14 mouse cellular contexts compared by ENCODE assay signal in the genomic region with DNA sequence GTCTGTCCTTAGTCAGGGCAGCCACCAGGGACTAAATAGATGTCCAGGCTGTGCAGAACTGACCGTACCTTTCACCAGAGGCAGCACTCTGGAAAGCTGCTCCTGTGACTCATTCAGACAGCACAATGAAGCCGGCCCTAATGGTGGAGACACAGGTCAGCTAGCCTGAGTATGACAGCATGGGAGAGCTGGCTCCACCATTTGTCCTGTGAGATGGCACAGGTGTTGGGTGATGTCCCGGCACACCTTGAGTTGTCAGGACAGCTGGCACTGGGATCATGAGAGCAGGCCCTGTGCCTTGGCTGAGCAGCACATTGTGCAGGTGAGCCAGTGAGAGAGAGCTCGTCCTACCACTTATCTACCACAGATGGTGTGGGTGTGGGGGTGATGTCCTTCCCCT. TPM values are rescaled to one million over a fixed set of nuclear protein-coding genes. Genes with fewer than 3 reads are reported as not detected.
"Had no signal": no experiment of that assay in that cellular context is flagged by ENCODE, and none has a peak within 500 bp of the region (broad histone marks: within the 10 kb centered on the region; RNA-seq: fewer than 3 reads in every experiment).

No protein-coding gene starts in this region.

- H3K27ac ChIP-seq: layer of hippocampus, adult 2 months; limb, embryonic 15.5 days; liver, embryonic 12.5 days had no signal

- H3K36me3 ChIP-seq: limb, embryonic 15.5 days; liver, embryonic 12.5 days had no signal

- H3K9me3 ChIP-seq: limb, embryonic 15.5 days; liver, embryonic 12.5 days had no signal

- DNase-seq: kidney, adult 18-20 months; kidney, postnatal 10 days; kidney, postnatal 4 days; lung, embryonic 14.5 days; right cerebral cortex, postnatal 25 days; thymus, adult 18-20 months; thymus, postnatal 14 days had no signal

- ATAC-seq: liver, embryonic 12.5 days had no signal

- H3K4me3 ChIP-seq: layer of hippocampus, adult 2 months; limb, embryonic 15.5 days; liver, embryonic 12.5 days had no signal

- H3K27me3 ChIP-seq: limb, embryonic 15.5 days; liver, embryonic 12.5 days had no signal

- H3K4me1 ChIP-seq: limb, embryonic 15.5 days; liver, embryonic 12.5 days had no signal

- H3K9ac ChIP-seq: limb, embryonic 15.5 days; liver, embryonic 12.5 days; lung, embryonic 14.5 days had no signal

- H3K4me2 ChIP-seq: limb, embryonic 15.5 days; liver, embryonic 12.5 days; lung, embryonic 14.5 days had no signal

RNA-seq across cellular contexts. Expression of a gene that starts 16.6 kb away (rescaled TPM):
- total RNA-seq: layer of hippocampus, adult 2 months; layer of hippocampus, postnatal 10 days; midbrain, postnatal 0 days had no signal
- polyA plus RNA-seq: midbrain, postnatal 0 days; neural tube, embryonic 14.5 days; small intestine, adult 2 months had no signal
